Mouse (Mus musculus) ES-E14 (cell line): ENCODE measurements around the gene Nfic.

Experiments
- CHD2 ChIP-seq: IDR thresholded peaks from 2 replicates; pipeline ENCODE4 v1.6.1; 2014; ENCODE audit warnings: mild to moderate bottlenecking, low read depth, low read length, inconsistent platforms
- HCFC1 ChIP-seq: IDR thresholded peaks from 2 replicates; pipeline ENCODE4 v1.6.1; 2012; ENCODE audit warnings: low read length, inconsistent platforms, borderline replicate concordance; ENCODE audit not compliant: insufficient read depth
- MAFK ChIP-seq: IDR thresholded peaks from 2 replicates; pipeline ENCODE4 v1.6.1; 2014; ENCODE audit warnings: mild to moderate bottlenecking, low read depth, low read length, inconsistent platforms; ENCODE audit not compliant: insufficient read depth
- ZC3H11A ChIP-seq: IDR thresholded peaks from 2 replicates; pipeline ENCODE4 v1.6.1; 2012; ENCODE audit warnings: low read depth, mild to moderate bottlenecking, inconsistent platforms, low read length, borderline replicate concordance
- ZNF384 ChIP-seq: IDR thresholded peaks from 2 replicates; pipeline ENCODE4 v1.6.1; 2012; ENCODE audit warnings: low read depth, low read length, inconsistent platforms

DNA sequence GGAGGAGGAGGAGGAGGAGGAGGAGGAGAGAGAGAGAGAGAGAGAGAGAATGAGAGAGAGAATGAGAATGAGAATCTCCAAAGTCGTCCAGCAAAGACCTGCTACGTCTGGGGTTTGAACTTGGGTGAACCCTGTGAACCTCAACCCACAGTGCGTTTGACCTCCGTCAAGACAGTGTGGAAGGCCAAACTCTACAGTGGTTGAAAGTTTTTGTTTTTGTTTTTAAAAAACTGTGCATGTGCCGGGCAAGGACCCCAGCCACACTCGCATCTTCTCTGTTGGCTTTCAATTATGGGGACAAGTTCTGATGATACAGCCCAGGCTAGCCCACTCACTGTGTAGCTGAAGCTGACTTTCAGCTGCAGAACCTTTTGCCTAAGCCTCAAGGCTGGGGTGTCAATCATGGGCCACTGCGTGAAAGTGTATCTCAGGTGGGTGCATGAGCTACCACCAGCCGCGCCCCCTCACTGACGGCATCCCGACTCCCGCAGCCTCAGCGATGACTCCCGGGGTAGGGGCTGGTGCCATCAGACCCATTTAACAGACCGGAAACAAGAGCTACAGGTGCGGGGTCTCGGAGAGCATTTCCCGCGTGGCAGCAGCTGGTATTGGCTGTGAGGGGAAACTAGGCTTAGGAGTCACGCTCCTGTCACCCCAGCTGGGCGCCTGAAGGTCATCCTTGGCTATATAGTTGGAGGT lies 23.1 kb downstream of the Nfic start:
- TF ChIP-seq MAFK (no peak), ZNF384 (no peak), CHD2 (no peak), ZC3H11A (no peak), HCFC1 (no peak)
